ENCODE assay signal across 22 mouse cellular contexts in genomic region chr13:88201717-88202323, GRCm38 (mm10).
DNase-seq lines count a peak whose midpoint lies in the region; ATAC-seq and TF ChIP-seq lines count a peak whose summit lies in the region.
"Had no signal": no experiment of that assay in that cellular context is flagged by ENCODE, and none has a peak within 500 bp of the region (broad histone marks: within the 10 kb centered on the region; RNA-seq: fewer than 3 reads in every experiment).

No protein-coding gene starts in this region.

- peak; percentile 1 for DNase-seq in embryonic facial prominence, embryonic 14.5 days (ENCODE audit: low spot score)
- DNase-seq in embryonic facial prominence, embryonic 10.5 days (ENCODE audit: low spot score) = no peak
- DNase-seq in kidney, adult 2 months = peak; percentile 48
- no peak for DNase-seq in kidney, postnatal 4 days
- DNase-seq in kidney, postnatal 0 days (ENCODE audit: low spot score) = peak; percentile 2
- no peak for DNase-seq in embryo, embryonic 11 days
- no peak for DNase-seq in adrenal gland, adult 2 months
- DNase-seq: adrenal gland, adult 8-10 months; cerebellum, adult 9-10 months; forebrain, postnatal 0 days; liver, embryonic 13.5 days; lung, embryonic 14.5 days; lung, postnatal 36 days; right cerebral cortex, postnatal 14 days; spleen, adult 18-20 months; thymus, postnatal 25 days had no signal

- no peak overlapping the region for H3K4me2 ChIP-seq in embryonic facial prominence, embryonic 14.5 days (ENCODE audit: low read depth, low read length)
- H3K4me2 ChIP-seq in kidney, postnatal 0 days (ENCODE audit: low read length) = no peak overlapping the region
- H3K4me2 ChIP-seq: embryonic facial prominence, embryonic 13.5 days; limb, embryonic 13.5 days; liver, embryonic 13.5 days; lung, embryonic 14.5 days; neural tube, embryonic 15.5 days had no signal

- no peak for TF ChIP-seq POLR2A in kidney, adult 2 months (IDR thresholded peaks at IDR 0.05; ENCODE audit: low read depth, low read length)
- TF ChIP-seq POLR2A in embryonic fibroblast, embryonic 13.5 days (IDR thresholded peaks at IDR 0.05; ENCODE audit: low read depth, low read length) = no peak

- ATAC-seq in embryonic facial prominence, embryonic 14.5 days (ENCODE audit: low read depth) = no peak
- no peak; the same call in 1 of the 2 replicates for ATAC-seq in kidney, postnatal 0 days (replicated peaks; ENCODE audit: low FRiP score, low read depth)
- ATAC-seq: CD4-positive, CD25-positive, alpha-beta regulatory T cell, adult 4 months; forebrain, postnatal 0 days; midbrain, embryonic 16.5 days had no signal

- no peak overlapping the region for H3K9ac ChIP-seq in embryonic facial prominence, embryonic 14.5 days (ENCODE audit: low read depth, low read length)
- H3K9ac ChIP-seq in kidney, postnatal 0 days (ENCODE audit: low read depth, low read length) = no peak overlapping the region
- H3K9ac ChIP-seq: embryonic facial prominence, embryonic 13.5 days; forebrain, postnatal 0 days; limb, embryonic 13.5 days; liver, embryonic 13.5 days; lung, embryonic 14.5 days; neural tube, embryonic 15.5 days had no signal

- no peak for TF ChIP-seq CTCF in kidney, adult 2 months (conservative IDR thresholded peaks at IDR 0.05; ENCODE audit: insufficient read depth, insufficient read length, low read depth, low read length)
- TF ChIP-seq CTCF in embryonic fibroblast, embryonic 13.5 days (IDR thresholded peaks at IDR 0.05; ENCODE audit: borderline replicate concordance, insufficient read depth, low read length) = no peak
- TF ChIP-seq CTCF in kidney, postnatal 0 days (IDR thresholded peaks at IDR 0.05; ENCODE audit: low read depth) = no peak

- no peaks in the 10 kb centered on the region for H3K36me3 ChIP-seq in embryonic facial prominence, embryonic 14.5 days (ENCODE audit: control insufficient read depth, insufficient read depth, low read length)
- no peaks in the 10 kb centered on the region for H3K36me3 ChIP-seq in embryonic facial prominence, embryonic 10.5 days (replicated peaks)
- no peaks in the 10 kb centered on the region for H3K36me3 ChIP-seq in kidney, adult 2 months (ENCODE audit: control insufficient read depth, insufficient read depth, low read length)
- H3K36me3 ChIP-seq in kidney, postnatal 0 days (ENCODE audit: insufficient read depth, low read length) = no peaks in the 10 kb centered on the region
- H3K36me3 ChIP-seq: embryonic facial prominence, embryonic 13.5 days; limb, embryonic 13.5 days; liver, embryonic 13.5 days; neural tube, embryonic 15.5 days had no signal

- H3K27me3 ChIP-seq in embryonic facial prominence, embryonic 14.5 days (replicated peaks; ENCODE audit: control insufficient read depth, insufficient read depth, low read length) = no peaks in the 10 kb centered on the region
- H3K27me3 ChIP-seq in embryonic facial prominence, embryonic 10.5 days (replicated peaks; ENCODE audit: low read depth, poor library complexity, severe bottlenecking) = no peaks in the 10 kb centered on the region
- no peaks in the 10 kb centered on the region for H3K27me3 ChIP-seq in kidney, adult 2 months (replicated peaks; ENCODE audit: control insufficient read depth, insufficient read depth, low read length)
- no peaks in the 10 kb centered on the region for H3K27me3 ChIP-seq in kidney, postnatal 0 days (ENCODE audit: insufficient read depth, low read length)
- H3K27me3 ChIP-seq: embryonic facial prominence, embryonic 13.5 days; limb, embryonic 13.5 days; liver, embryonic 13.5 days; neural tube, embryonic 15.5 days had no signal

- no peak overlapping the region for H3K27ac ChIP-seq in embryonic facial prominence, embryonic 14.5 days (replicated peaks; ENCODE audit: low read depth, low read length)
- no peak overlapping the region for H3K27ac ChIP-seq in embryonic facial prominence, embryonic 10.5 days (replicated peaks)
- H3K27ac ChIP-seq in kidney, adult 2 months (ENCODE audit: insufficient read depth, low read depth, low read length) = no peak overlapping the region
- peak overlapping the region; percentile 34; the same call in 1 of the 2 replicates for H3K27ac ChIP-seq in embryonic fibroblast, embryonic 13.5 days (ENCODE audit: insufficient read depth, low read length)
- no peak overlapping the region for H3K27ac ChIP-seq in kidney, postnatal 0 days
- H3K27ac ChIP-seq: embryonic facial prominence, embryonic 13.5 days; limb, embryonic 13.5 days; liver, embryonic 13.5 days; neural tube, embryonic 15.5 days had no signal

- H3K4me1 ChIP-seq in embryonic facial prominence, embryonic 14.5 days (ENCODE audit: control insufficient read depth, insufficient read depth, low read length) = no peaks in the 10 kb centered on the region
- H3K4me1 ChIP-seq in embryonic facial prominence, embryonic 10.5 days = no peaks in the 10 kb centered on the region
- no peaks in the 10 kb centered on the region for H3K4me1 ChIP-seq in kidney, adult 2 months (ENCODE audit: control insufficient read depth, insufficient read depth, low read length)
- H3K4me1 ChIP-seq in embryonic fibroblast, embryonic 13.5 days (ENCODE audit: control insufficient read depth, insufficient read depth, low read length) = no peaks in the 10 kb centered on the region
- no peaks in the 10 kb centered on the region for H3K4me1 ChIP-seq in kidney, postnatal 0 days (replicated peaks; ENCODE audit: insufficient read depth, low read length)
- H3K4me1 ChIP-seq: embryonic facial prominence, embryonic 13.5 days; limb, embryonic 13.5 days; liver, embryonic 13.5 days; neural tube, embryonic 15.5 days had no signal

- H3K9me3 ChIP-seq in embryonic facial prominence, embryonic 14.5 days (ENCODE audit: control insufficient read depth, low read length) = no peaks in the 10 kb centered on the region
- 0 out of 2 replicates have a peak, but pooled peaks cover 2% of the 10 kb centered on the region for H3K9me3 ChIP-seq in embryonic facial prominence, embryonic 10.5 days
- no peaks in the 10 kb centered on the region for H3K9me3 ChIP-seq in kidney, postnatal 0 days (replicated peaks; ENCODE audit: low read length)
- H3K9me3 ChIP-seq: embryonic facial prominence, embryonic 13.5 days; limb, embryonic 13.5 days; liver, embryonic 13.5 days; neural tube, embryonic 15.5 days had no signal

- no peak overlapping the region for H3K4me3 ChIP-seq in embryonic facial prominence, embryonic 14.5 days (ENCODE audit: low read depth, low read length)
- H3K4me3 ChIP-seq in embryonic facial prominence, embryonic 10.5 days = no peak overlapping the region
- no peak overlapping the region for H3K4me3 ChIP-seq in kidney, adult 2 months (ENCODE audit: insufficient read depth, low read depth, low read length)
- H3K4me3 ChIP-seq in embryonic fibroblast, embryonic 13.5 days (ENCODE audit: insufficient read depth, low read length) = no peak overlapping the region
- H3K4me3 ChIP-seq in kidney, postnatal 0 days (replicated peaks; ENCODE audit: low read depth, low read length) = no peak overlapping the region
- H3K4me3 ChIP-seq: embryonic facial prominence, embryonic 13.5 days; limb, embryonic 13.5 days; liver, embryonic 13.5 days; neural tube, embryonic 15.5 days had no signal

Comparison
In these comparisons a context has a peak if more than half of its experiments do, and no peak if none do; other contexts are left out.
1. DNase-seq: peak in embryonic facial prominence, embryonic 14.5 days (single experiment), kidney, adult 2 months (single experiment) and kidney, postnatal 0 days (single experiment); none in embryonic facial prominence, embryonic 10.5 days (single experiment), kidney, postnatal 4 days (0 of 2), embryo, embryonic 11 days (single experiment) and adrenal gland, adult 2 months (single experiment).